Mouse (Mus musculus): ENCODE measurements around the gene Atp6v0d1.
A peak's percentile ranks its signal among the peaks of the same experiment; 100 is the strongest.
"Not testable (repeated sequence)": the region's sequence is repeated elsewhere in the genome, so short reads cannot be mapped to it uniquely, and the experiment has no call there.

The Atp6v0d1 gene

DNA sequence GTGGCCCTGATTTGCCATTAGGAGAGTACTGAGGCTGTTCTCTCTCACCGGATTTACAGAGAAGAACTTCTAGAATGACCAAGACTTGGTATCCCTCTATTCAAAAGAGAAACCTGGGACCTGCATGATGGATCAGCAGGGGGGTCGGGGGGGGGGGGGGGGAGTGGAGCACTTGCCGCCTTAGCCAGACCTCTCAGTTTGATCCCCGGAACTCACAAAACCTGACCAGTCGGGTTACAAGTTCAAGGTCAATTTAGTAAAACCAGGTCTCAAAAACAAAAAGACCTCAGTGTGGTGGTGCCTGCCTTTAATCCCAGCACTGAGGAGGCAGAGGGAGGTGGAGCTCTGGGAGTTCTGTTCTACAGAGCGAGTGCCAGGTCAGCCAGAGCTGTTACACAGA lies 8.9 kb upstream of the Atp6v0d1 start:
- DNase-seq (ENCODE audit: low read depth, low spot score) = peak; percentile 89

GRCm38 (mm10) chr8:105573427-105573826 lies 7.6 kb upstream of the Atp6v0d1 start:
- DNase-seq (ENCODE audit: low read depth, low spot score) = no peak

DNA sequence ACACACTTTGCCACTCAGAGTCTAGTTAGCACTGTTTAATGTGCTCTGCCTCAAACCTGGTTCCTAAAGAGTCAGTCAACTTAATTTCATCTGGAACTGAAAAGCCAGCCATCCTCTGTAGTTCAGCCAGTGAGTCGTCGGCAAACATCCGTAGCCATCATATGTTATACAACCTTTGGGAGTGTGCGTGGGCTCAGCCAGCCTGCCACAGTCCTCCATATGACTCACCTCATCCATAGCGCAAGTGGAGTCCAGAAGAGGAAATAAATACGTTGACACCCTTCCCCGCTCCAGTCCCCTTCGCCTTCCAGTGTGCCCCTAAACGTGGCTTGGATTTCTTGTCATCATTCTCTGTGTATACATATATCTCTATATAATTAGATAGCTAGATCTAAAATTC lies 6.0 kb upstream of the Atp6v0d1 start:
- no peak for DNase-seq (ENCODE audit: low read depth, low spot score)

- peak; percentile 49 for DNase-seq (ENCODE audit: low read depth, low spot score)
These were observed 1.1 kb upstream of the Atp6v0d1 start for GRCm38 (mm10) chr8:105566703-105567595.

DNA sequence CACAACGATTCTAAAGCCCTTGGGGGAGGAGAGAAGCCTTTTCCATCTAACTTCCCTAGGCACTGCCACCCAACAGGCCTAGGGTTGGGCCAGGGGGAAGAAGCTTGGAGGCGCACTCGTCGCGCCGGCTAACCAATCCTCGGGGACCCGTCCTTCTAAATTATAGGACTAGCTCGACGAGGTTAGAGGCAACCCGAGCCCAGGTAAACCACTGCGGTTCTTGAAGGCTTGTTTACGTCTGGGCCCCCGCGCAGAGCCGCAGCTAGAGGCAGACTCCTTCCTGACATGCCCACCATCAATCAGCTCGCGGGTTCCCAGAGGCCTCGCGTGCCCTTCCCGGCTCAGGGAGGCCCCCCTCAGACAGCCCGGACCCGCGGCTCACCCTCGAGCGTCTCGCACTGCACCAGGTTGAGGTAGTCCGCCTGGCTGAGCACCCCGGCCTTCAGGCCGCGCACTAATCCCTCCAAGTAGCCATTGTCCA lies 406 bp downstream of the Atp6v0d1 start:
- DNase-seq (ENCODE audit: low read depth, low spot score) = peak; percentile 25

DNA sequence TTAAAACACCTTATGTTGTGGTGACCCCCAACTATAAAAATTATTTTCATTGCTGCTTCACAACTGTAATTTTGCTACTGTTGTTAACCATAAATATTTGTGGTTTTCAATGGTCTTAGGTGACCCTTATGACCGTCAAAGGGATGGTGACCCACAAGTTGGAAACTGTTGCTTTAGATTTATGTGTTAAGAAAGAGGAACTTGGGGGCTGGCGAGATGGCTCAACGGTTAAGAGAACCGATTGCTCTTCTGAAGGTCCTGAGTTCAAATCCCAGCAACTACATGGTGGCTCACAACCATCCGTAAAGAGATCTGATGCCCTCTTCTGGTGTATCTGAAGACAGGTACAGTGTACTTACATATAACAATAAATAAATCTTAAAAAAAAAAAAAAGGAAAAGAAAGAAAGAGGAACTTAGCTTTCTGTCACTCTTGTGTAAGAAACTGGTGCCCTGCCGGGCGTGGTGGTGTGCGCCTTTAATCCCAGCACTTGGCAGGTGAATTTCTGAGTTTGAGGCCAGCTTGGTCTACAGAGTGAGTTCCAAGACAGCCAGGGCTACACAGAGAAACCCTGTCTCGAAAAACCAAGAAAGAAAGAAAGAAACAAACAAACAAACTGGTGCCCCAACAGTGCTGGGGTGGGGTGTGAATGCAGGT lies 1.1 kb downstream of the Atp6v0d1 start:
- not testable (repeated sequence) for DNase-seq (ENCODE audit: low read depth, low spot score)

- no peak for DNase-seq (ENCODE audit: low read depth, low spot score)
These were observed 2.0 kb downstream of the Atp6v0d1 start for GRCm38 (mm10) chr8:105563871-105564270.

GRCm38 (mm10) chr8:105562863-105563262 lies 3.0 kb downstream of the Atp6v0d1 start:
- DNase-seq (ENCODE audit: low read depth, low spot score) = no peak

- DNase-seq (ENCODE audit: low read depth, low spot score) = peak; percentile 86
These were observed 10.6 kb downstream of the Atp6v0d1 start for GRCm38 (mm10) chr8:105555230-105555629.

- peak; percentile 84 for DNase-seq (ENCODE audit: low read depth, low spot score)
These were observed 11.8 kb downstream of the Atp6v0d1 start for GRCm38 (mm10) chr8:105554087-105554486.

- no peak for DNase-seq (ENCODE audit: low read depth, low spot score)
These were observed 13.0 kb downstream of the Atp6v0d1 start for GRCm38 (mm10) chr8:105552824-105553223.

GRCm38 (mm10) chr8:105552032-105552431 lies 13.8 kb downstream of the Atp6v0d1 start:
- DNase-seq (ENCODE audit: low read depth, low spot score) = no peak

DNA sequence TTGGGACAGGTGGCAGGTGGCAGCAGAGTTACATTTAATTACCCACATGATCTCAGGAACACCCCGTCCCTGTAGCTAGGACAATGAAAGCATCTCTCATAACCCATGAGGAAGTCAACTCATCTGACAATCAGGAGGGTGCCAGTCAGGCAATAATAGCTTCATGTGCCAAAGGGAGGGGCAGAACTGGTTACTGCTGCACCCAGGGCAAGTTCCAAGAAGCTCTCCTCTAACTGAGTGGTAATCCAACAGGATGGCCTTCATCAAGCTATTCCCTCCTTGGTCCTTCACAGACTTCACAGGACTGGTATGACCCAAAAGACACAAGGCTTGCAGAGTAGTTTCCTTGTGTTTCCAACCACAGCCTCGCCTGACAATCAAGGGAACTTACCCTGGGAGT lies 15.8 kb downstream of the Atp6v0d1 start:
- no peak for DNase-seq (ENCODE audit: low read depth, low spot score)

DNA sequence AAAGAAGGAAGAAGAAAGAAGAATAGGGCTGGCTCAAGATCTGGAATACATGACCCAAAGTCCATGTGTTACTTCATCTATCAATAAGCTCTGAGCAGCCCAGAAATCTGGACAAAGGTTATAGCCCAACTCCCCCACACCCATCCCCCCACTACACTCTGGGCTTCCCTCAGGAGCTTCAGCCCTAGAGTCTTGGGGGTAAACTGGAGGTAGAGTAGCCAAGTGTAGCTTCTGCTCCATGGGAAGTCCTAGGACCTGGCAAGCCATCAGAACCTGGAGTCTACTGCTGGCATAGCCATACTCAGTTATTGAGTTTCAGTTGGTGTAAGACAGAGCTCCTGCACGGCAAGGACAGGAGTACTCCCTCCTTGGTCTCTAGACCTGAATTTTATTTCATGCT lies 16.3 kb downstream of the Atp6v0d1 start:
- no peak for DNase-seq (ENCODE audit: low read depth, low spot score)

DNA sequence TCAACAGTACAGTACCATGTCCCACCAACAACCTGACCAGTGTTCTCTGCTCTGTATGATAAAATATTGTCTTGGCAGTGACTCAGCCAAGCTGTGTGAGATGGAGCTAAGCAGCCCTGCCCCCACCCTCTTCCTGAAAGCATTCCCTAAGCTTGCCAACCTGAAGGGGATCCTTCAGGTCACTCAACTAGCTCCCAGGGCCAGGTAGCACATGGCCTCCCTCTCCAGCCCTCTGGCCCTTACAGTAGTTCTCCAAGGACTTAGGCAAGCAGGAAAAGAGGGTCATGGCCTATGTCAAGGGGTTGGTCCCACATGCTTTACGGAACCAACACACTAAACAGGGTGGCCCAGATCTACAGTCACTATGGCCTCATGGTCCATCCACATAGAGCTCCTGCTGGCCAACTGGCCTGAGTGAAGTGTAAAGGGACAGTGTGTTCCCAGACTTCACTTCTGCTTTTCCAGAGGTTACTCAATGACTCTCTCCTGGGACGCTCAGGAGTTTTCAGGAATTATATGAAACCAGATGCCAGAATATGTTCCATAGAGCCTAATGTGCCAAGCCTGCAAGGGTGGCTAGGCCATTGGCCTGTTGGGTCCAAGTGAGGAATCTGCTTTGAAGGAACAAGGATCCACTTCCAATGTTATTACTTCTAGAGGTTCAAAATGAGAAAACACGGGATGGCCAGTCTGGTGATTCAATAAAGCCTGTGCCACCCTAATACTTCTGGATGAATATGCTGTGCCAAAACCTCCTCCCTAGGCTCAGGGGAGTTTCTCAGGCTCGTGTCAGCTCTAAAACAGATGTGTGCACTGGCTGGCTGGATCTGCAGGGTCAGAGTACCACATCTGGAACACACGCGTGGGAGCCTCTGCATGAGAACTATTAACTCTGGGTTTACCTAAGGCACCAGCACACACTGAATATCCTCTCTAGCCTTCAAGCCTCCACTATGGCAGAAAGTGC lies 19.2 kb downstream of the Atp6v0d1 start:
- DNase-seq (ENCODE audit: low read depth, low spot score) = no peak

- no peak for DNase-seq (ENCODE audit: low read depth, low spot score)
These were observed 20.6 kb downstream of the Atp6v0d1 start for GRCm38 (mm10) chr8:105545249-105545648.

- no peak for DNase-seq (ENCODE audit: low read depth, low spot score)
These were observed 21.2 kb downstream of the Atp6v0d1 start for GRCm38 (mm10) chr8:105544544-105545205.

- no peak for DNase-seq (ENCODE audit: low read depth, low spot score)
These were observed 22.1 kb downstream of the Atp6v0d1 start for GRCm38 (mm10) chr8:105543703-105544102.

DNA sequence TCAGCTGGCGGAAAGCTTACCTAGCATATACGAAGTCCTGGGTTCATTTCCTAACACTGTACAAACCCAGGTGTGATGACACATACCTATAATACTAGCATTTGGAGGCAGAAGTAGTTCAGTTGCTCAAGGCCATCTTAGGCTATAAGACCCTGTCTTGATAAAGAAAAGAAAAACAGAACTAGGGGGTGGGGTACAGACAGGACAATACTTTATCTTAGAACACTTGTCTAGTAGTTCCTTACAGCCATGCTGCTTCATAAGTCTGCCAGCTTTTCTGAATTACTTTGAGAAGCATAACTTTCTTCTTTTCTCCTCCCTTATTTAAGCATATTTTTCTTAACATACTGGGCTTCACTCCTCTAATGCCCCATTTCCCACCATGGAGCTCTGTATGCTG lies 23.0 kb downstream of the Atp6v0d1 start:
- DNase-seq (ENCODE audit: low read depth, low spot score) = no peak

DNA sequence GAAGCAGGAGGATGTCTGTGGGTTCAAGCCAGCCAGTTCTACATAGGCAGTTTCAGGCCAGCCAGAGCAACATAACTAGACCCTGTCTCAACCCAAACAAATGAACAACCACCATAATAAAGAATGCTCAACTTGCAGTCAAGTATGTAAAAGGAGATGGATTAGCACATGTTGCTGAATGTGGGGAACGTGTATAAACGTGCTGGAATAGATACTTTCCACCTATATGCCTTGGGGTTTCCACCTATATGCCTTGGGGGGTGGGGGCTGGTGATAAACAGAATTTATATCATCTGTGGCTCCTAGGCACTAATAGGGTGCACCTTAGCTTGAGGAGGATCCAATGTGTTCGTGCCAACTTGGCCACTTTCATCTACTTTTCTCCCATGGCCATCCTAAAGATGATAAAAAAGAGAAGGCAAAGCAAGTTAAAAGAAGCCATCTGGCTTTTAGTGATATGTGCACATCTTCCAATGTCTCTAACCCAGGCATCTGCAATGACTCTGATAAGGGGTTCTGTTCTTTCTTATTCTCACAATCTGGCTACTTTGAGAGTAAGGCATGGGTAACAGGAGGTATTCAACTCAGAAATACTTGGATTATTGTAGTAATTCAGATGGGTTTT lies 23.7 kb downstream of the Atp6v0d1 start:
- DNase-seq (ENCODE audit: low read depth, low spot score) = no peak

DNA sequence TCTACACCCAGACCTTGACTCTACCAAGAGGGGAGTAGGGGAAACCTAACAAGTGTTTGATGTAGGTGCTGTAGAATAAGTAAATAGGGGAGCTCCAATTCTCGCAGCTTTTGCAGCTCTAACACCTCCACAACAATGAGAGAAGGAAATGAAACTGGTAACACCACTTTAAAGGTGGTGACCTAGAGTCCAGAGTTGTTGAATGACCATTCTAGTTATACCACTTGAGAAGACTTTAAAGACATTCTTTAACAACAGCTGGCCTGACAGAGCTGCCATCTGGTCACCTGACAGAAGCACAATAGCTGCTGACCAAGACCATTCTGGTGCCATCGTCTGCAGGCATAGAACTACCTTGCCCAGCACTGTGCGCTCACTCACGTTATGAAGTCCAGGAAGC lies 26.9 kb downstream of the Atp6v0d1 start:
- DNase-seq (ENCODE audit: low read depth, low spot score) = no peak
